Mouse (Mus musculus): ENCODE measurements around the gene Uox.

The Uox gene

DNA sequence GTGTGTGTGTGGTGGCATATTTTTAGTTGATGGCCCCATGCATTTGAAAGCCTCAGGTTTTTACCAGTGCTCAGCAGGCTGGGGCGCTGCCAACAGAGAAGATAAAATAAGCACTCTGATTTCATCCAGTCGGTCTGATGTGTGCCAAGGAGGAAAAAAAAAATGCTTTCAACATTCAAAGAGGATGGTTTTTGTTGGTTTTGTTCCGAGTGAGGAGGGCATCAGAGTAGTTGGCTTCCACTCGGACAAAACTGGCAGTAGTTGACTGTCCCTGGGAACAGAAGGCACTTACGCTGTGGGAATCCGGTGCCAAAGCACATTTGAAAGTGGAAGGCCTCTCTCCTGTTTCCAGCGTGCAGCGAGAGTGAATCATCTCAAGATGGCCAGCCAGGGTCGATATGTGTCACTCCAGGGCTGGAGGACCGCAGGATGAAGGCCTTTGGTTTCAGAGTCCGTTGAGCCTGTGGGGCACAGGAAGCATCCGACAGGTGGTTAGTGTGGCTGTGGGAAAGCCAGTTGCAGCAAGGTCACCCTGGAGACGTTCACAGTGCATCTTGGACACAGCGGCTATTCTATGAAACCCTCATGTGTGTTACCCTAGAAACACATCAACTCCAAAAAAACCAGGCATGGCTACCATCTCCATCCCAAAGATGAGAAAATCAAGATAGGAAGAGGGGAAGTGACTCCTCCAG is 50.5 kb downstream of the Uox start:
- CTCF ChIA-PET: no interaction called here

DNA sequence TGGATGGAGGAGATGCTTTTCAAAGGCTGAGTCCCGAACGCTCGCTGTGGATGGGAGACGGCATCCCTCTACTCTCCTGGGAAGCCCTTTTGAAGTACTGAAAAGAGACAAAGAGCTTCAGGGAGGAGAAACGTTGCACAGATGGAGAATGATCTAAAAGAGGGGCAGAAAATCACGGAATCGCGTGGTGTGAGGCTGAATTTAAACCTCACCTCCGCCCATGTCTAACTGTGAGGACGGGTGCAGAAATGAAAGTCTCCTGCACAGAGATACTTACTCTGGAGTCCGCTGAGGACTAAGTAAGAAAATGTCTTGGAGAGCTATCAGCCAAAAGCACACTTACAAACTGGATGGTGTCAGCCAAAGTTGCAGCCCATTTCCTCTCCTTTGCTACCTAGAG is 51.7 kb downstream of the Uox start:
- CTCF ChIA-PET: no interaction called here

DNA sequence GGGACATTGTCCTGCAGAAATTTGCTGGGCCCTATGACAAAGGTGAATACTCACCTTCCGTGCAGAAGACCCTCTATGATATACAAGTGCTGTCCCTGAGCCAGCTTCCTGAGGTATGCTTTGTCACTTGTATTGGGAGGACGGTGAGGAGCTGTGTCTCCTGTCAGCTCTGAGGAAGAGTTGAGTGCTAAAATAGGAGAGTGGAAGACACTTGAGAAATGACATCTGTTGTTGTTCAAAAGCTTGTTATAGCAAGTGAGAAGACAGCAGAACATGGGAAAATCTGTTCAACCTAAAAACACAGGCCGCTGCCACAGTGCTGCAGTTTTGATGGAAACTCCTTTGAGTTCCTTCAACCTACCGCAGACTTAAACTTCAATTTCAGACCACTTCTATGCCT is 55.5 kb downstream of the Uox start:
- CTCF ChIA-PET: no interaction called here

DNA sequence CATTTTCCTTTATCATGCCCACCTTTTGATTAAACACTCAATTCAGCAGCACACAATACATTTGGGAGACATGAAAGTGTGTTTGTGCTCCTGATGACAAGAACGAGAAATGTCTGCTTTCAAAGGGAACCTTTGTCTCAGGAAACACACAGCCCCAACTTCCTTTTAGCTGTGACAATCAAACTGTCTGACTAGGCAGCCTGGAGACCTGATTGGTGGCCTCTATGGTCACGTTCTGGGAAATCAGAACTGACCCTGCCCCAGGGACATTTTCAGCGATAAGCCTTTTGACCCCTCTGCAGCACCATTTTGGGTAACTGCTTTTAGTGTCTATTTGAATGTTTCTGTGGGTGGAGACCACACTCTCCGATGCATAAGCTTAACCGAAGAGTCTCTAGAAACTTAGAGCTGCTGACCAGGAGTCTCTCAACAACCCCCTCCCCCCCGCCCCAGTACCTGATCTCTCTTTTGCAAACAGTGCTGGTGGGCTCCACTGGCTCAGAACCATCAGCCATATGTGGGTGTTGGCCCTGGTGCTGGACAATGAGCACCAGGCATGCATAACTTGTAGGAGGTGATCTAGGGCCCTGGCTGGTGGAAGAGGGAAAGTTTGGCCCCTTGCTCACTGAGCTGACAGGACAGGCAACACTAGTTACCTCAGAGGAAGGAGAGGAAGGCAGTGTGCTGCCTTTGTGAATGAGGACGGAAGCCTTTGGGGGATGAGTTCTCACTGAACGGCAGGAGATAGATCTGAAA is 58.2 kb downstream of the Uox start:
- CTCF ChIA-PET: no interaction called here

DNA sequence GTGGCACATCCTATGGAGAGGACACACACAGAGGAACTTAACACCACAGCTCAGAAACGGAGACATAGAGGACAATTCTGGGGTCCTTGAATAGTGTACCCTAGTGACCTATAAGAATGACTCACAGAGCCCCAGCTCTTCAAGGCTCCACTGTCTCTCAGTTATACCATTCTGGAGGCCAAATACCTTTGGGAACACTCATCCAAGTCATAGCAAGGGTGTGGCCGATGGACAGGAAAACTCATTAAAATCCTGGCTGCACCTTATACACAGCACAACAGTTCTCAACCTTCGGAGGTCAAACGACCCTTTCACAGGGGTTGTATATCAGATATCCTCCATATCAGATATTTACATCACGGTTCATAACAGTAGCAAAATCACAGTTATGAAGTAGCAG is 62.3 kb downstream of the Uox start:
- CTCF ChIA-PET: no interaction called here

DNA sequence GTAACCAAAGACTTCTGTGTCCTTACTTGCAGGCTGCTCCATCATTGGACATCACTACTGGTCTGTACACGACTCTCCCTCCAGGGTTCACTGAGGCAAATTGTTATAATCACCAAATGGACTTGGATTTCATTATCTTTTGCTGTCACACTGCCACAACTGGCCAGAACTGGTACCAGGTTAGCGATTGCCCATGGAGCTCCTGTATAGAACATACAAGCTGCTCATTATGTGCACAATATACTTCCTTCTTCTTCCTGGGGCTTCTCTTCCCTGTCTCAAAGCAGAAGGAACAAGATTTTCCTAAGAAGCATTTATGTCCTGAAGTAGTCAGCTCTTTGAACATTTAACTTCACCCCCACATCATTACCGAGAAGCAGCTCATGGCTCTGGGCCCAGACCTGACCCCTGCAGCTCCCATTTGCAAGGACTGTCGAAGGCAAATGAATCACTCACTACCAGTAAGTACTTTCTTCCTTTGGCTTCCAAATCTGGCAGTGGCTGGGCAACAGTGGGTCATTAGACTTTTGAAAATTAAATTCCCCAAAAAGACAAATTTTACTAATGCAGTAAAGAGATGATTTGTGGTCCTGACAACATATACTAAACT is 71.7 kb downstream of the Uox start:
- CTCF ChIA-PET: no interaction called here

DNA sequence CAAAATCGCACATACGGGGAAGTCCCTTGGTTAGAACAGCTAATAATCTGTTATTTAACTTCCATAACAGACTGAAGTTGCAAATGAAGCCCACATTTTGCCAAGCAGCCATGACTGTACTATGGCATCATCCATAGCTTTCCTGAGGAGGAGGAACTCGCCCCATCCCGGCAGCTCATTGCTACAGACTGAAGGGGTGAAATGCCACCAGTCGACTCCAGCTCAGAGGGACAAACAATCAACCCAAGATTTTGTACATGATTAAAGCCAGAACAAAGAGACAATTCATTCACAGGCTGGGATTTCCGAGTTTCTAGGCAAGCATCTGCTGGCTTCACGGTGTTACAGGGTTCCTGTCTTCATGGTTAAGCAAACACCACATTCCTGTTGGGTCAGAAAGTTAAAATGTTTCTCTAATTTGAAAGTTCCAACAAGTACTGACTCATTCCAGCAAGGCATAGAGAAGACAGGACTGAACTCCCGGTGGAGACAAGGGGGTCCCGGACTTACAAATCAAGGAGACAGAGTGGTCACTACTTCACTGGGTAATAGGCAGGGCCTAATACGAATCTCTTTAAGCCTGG is 79.2 kb downstream of the Uox start:
- CTCF ChIA-PET: no interaction called here

DNA sequence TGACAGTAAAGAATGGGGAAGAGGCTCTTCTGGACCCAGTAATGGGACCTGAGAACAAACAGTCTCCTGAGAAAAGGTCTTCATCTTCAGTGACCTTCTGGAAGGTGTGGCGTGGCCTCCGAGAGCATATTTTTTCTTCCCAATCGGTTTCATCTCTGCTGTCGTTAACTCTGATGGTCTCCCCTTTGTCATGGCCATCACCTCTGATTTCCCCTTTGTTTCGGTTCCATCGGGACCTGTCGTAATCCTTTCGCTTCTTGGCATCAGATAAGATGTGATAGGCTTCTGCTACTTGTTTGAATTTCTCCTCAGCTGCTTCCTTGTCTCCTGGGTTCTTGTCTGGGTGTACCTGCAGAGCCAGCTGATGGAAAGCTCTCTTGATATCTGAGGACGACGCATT is 80.5 kb downstream of the Uox start:
- CTCF ChIA-PET: no interaction called here

DNA sequence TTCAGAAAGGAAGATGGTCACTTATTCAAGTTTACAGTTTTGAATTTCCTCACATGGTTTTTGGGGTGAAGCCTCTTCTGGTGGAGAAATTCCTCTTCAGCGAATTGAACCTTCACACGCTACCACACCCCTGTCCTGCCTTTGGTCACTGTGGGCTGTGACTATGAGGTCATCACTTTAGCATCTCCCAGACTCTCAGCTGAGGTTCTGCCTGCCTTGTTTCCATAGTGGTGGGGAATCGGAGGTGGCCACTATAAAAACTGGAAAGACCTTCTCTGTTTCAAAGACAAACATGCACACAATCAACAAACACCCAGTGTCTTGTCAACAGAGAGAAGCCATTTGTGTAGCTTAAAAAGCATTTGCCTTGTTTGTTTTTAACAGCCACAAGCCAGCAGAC is 81.0 kb downstream of the Uox start, which contains the start of gene 4930503B20Rik:
4930503B20Rik (minus strand) TSS at position 101 of the 400 bp plus-strand sequence.
- CTCF ChIA-PET: no interaction called here

DNA sequence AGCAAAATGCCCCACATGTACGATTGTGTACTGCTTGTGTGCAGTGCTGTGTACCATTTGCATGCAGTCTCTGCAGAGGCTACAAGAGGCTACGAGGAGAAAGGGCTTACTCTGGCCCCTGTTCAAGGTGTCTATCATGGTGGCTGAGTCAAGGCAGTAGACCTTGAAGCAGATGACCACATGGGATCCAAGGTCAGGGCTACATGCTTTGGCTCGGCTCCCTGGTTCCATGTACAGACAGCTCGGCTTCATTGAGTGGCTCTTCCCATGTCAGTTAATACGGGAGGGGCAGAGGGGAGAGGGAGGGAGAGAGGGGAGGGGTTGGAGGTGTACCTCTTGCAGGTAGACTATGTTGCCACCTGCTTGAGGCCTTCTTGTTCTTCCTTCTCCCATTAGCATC is 82.2 kb downstream of the Uox start:
- CTCF ChIA-PET: no interaction called here

DNA sequence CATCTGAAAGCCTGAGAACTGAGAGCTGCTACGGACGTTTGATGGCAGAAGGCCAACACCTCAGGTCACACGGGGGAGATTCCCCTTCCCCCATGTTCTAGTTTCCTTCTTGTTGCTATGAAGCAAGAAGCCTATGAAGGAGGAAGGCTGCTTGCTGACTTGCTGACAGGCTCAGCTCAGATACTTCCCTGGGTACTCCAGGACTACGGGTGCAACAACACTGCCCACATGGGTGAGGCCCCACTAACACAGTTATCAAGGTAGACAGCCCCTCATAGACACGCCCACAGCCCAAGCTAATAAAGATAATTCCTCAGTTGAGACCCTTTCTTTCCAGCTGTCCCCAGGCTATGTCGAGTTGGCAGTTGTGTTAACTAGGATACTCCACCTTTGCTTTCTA is 83.5 kb downstream of the Uox start:
- CTCF ChIA-PET: no interaction called here

DNA sequence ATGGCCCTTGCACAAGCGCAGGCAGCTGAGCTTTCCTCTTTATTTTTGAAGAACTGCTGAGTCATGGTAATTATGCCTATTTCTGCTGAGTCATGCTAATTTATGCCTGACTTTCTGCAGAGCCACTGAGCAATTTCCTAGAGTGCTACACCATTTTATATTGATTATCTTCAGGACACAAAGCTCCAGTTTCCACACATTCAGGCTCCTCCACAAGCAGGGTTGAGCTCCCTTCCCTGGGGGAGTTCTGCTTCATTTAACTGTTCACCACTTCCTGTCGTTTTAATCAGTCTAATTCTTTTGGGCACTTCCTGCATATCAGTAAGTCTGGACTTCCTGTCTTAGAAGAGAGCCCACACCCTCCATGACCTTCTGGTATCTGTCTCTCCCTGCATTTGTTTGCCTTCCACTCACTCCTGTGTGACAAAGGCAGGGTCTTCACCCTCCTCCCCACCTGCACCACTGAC is 84.9 kb downstream of the Uox start:
- CTCF ChIA-PET: interaction anchor here (0.6 kb wide), 1 partner anchor 677 kb away, joined by 3 read pairs; no protein-coding TSS in a partner anchor

DNA sequence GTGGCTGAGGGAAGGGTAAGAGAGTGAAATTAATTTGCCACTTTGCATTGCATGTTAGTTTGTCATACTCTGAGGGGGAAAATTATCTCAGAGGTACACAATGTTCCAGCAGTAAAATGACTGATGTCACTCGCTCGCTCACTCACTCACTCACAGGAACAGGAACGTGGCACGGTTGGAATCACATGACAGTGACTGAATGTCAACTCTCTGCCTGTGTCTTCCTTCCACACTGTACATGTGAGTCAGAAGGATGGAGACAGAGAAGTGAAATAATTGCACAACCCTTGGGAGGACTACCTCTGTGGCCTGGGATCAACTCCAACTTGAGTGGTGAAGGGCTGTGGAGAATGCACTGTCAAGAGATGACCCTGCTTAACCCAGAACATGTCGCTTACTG is 87.2 kb downstream of the Uox start:
- CTCF ChIA-PET: no interaction called here

DNA sequence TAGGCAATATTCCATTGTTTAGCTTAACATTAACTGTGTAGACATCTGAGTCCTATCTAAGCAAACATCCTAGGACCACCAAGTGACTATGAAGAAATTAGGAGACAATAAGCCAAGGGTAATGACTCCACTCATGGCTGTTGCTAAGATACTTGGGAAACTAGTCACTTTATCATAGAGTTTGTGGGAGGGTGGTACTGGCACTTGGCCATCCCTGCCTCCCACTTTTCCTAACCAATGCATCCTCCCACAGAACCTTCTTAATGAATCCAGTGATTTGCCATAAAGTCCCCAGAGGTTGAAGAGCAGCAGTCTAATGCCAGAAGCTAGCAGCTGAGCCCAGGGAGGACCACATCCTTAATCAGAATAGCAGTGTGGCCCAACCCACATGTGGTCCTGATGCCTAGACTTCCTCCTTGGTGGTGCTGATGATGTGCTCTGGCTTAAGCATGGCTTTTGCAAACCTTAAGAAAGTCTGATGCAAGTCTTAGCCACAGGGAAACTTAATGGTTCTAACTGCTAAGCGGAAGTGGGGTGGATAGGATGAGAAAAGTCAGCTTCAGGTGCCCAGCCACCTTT is 87.9 kb downstream of the Uox start:
- CTCF ChIA-PET: no interaction called here

DNA sequence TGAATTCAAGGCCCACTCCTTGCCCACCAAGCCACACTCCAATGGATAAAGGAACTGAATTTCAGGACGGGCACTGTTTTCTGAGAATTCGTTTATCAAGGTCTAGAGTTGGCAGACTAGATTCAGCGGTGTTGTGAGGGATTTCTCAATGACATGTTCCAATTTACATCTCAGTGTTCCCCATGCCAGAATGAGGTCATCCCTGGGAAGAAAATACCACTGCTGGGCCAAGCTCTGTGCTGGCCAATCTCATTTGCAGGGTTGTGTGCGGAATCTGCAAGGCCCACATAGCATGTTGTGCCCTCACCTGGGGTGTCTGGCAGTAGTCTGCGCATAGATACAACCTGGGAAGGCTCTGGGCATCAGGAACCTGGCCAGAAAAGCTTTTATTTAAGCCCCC is 89.1 kb downstream of the Uox start:
- CTCF ChIA-PET: interaction anchor here (0.7 kb wide), 1 partner anchor 286 kb away, joined by 5 read pairs; no protein-coding TSS in a partner anchor

DNA sequence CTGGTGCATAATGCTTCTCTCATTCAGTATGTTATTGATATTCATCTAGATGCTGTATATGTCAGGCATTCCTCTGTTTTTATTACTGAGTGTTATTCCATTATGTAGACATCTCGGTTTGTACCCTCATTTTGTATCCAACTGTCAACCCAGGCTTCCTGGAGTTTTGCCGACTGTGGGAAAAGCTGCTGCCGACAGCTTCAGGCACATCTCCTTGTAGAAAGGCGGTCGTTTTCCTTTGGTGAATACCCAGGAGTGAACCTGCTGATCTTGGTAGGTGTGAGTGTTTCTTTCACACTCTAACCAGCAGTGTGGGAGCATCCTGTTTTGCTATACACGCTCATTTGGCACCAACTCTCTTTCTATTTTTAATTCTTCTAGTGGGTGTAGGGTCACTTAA is 90.8 kb downstream of the Uox start:
- CTCF ChIA-PET: no interaction called here

DNA sequence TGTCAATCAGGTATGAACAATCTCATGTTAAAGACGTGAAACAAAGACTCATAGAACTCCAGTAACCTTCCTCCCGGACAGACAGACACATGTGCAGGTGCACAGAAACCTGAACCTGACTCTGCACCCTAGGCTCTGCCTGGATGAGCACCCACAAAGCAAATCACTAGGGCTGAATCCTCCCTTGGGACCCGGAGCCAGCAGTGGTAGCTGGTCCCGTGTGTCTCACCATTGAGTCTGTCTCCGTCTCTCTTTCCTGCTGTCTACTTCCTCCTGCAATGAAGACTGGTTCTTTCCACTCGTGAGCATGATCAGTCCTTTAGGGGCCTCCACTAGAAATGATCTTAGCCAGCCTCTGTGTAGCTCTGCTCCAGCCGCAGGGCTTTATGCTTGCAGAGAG is 91.7 kb downstream of the Uox start:
- CTCF ChIA-PET: no interaction called here

DNA sequence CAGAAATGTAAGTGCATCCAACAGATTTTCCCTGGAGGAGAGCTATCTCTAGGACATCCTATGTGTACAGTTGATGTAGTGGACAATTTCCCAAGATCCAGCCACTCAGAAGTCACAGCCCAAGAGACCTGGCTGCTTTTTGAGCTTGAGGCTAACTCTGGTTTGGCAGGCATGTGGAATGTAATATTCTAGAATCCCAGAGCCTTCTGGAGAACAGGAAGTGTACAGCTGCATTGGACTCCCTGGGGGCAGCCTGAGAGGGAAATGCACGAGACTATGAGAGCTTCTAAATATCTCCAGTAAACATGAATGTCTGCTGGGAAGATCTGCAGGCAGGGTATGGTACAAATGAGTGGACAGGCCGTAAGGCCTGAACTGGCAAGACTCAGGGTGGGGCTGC is 100.9 kb downstream of the Uox start:
- CTCF ChIA-PET: no interaction called here

DNA sequence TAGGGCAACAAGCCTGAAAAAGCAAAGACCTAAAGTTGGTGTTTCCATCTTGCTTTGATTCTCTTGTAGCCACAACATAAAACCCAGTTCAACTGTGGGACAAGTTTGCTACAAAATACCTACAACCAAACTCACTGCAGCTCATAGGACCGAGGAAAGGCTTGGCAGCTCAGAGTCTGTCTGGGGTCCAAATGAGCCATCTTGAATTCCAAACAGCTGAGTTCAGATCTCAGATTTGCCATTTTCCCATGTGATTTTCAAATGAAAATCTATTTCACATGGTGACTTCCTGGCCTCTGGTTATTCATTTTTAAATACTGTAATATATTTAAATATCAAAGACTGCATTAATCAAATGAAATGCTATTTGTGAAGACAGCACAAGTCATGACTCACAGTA is 104.9 kb downstream of the Uox start:
- CTCF ChIA-PET: no interaction called here

DNA sequence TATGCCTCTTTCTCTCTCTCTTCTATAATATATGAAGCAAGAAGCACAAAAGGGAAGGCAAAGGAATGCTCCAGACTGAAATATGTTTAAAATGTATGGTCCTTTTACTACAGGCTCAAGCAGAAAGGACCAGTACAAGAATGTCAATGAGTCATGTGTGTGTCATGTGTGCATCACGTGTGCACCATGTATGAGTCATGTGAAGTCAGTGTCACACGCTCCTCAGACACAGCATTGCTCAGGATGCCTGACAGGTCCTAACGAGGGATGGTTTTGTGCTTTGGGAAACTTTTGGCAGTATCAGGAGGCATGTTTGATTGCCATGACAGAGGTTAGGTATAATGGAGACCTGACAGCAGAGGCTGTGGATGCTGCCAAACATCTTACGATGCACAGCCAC is 106.0 kb downstream of the Uox start:
- CTCF ChIA-PET: no interaction called here

DNA sequence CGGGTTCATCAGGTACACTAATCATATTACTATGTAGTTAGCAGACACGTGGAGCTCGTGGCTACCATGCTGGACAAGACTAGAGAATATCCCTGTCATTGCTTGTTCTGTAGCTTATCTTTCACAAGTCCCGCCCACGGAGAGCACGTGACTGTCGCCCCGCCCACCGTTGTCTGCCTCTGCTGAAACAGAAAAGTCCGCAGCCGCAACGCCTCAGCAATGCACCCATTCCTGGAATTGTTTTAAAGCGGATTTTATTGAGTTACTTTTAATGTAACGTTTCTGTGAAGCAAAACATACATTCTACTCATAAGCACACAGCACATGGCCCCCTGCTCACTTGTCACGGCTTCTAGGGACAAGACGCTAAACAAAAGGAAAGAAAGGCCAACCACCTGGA is 109.4 kb downstream of the Uox start:
- CTCF ChIA-PET: no interaction called here

DNA sequence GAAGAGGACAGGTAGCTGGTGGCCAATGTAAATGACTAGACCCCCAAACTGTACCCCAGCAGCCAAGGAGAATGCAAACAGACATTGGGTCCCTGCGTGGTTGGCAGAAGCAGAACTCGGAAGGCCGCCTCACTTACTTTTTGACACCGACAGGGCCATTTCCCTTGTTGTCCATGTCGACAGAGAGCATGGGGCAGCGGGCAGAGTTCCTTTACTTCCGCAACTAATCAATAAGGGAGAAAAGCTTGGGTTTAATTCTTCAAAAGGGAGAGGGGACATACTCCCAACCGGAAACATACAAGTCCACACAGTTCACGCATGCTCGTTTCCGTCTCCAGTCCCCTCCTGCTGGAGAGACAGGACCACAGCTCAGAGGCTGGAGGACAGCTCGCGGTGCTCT is 110.4 kb downstream of the Uox start:
- CTCF ChIA-PET: interaction anchor here (0.7 kb wide), 1 partner anchor 352 kb away, joined by 3 read pairs; no protein-coding TSS in a partner anchor

All from spleen, embryonic (tissue).